Mouse (Mus musculus): ENCODE results near the gene Bhlhe23. TPM values are rescaled to one million over a fixed set of nuclear protein-coding genes. Genes with fewer than 3 reads are reported as not detected.
A peak's percentile ranks its signal among the peaks of the same experiment; 100 is the strongest.

Bhlhe23 gene
- polyA plus RNA-seq, 2 experiments = not detected

DNA sequence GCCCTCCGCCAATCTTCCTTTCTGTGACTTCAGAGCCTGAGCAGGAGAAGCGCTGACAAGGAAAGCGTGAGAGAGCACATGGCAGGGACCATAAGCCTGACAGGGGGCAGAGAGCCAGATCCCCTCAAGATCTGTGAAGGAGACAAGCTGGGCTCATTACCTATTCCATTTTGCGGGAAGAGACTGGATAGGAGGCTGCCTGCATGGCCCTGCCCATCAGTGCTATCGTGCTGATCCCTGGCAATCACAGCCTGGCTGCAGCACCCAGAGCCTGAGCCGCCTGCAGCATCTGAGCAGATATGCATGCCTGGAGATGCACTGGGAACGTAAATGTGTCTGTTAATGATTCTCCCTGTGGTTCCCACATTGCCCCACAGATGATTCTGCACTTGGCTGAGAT lies 12.1 kb upstream of the Bhlhe23 start:
- H3K36me3 ChIP-seq (replicated peaks; ENCODE audit: control insufficient read depth, insufficient read depth, low read depth) = no peaks in the 10 kb centered on the region
- ATAC-seq (ENCODE audit: insufficient read depth) (no peak), DNase-seq (ENCODE audit: low read depth in 3 of 3, low spot score in 3 of 3) (no peak)
- no peak overlapping the region for H3K9ac ChIP-seq (replicated peaks)
- no peak overlapping the region for H3K4me3 ChIP-seq (ENCODE audit: insufficient read depth in 1 of 2, low read depth in 2 of 2, low read length in 2 of 2)
- TF ChIP-seq EP300 (IDR thresholded peaks at IDR 0.05; ENCODE audit: low read depth) (no peak), CTCF (IDR thresholded peaks at IDR 0.05; ENCODE audit: low read depth) (no peak)
- no peaks in the 10 kb centered on the region; the same call in 1 of the 2 replicates for H3K27me3 ChIP-seq (ENCODE audit: control insufficient read depth, insufficient read depth, low read length)
- no peak overlapping the region for H3K27ac ChIP-seq
- no peaks in the 10 kb centered on the region for H3K9me3 ChIP-seq (ENCODE audit: control insufficient read depth, low read length)
- 15% methylated on average over 7 of the region's 7 CpGs for WGBS (ENCODE audit: insufficient replicate concordance)
- H3K4me2 ChIP-seq (ENCODE audit: low read depth) = no peak overlapping the region
- no peaks in the 10 kb centered on the region for H3K4me1 ChIP-seq (replicated peaks; ENCODE audit: control insufficient read depth in 2 of 2, insufficient read depth in 2 of 2, low read length in 1 of 2)

DNA sequence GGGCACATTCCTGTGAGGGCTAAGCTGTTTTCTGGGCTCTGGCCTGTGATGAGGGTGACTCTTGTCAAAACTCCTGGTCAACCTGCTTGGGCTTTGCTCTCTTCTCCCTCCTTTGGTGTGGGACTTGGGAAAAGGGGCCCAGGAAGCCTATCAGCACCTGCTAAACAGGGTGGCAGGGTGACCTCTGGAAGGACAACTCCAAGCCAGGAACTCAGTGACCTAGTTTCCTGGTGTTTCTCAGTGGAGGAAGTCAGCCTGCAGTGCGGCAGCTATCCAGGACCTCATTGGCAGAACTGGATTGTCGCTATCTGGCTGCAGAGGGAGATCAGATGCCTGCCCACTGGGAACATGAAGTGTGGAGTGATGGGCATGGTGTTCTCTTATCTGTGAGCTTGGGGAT lies 11.7 kb upstream of the Bhlhe23 start:
- Histone ChIP-seq H3K4me2 (ENCODE audit: low read depth) (no peak overlapping the region), H3K27me3 (ENCODE audit: control insufficient read depth, insufficient read depth, low read length) (no peaks in the 10 kb centered on the region; the same call in 1 of the 2 replicates), H3K4me3 (ENCODE audit: insufficient read depth in 1 of 2, low read depth in 2 of 2, low read length in 2 of 2) (no peak overlapping the region), H3K9me3 (ENCODE audit: control insufficient read depth, low read length) (no peaks in the 10 kb centered on the region), H3K27ac (no peak overlapping the region), H3K36me3 (replicated peaks; ENCODE audit: control insufficient read depth, insufficient read depth, low read depth) (no peaks in the 10 kb centered on the region), H3K9ac (replicated peaks) (no peak overlapping the region), H3K4me1 (replicated peaks; ENCODE audit: control insufficient read depth in 2 of 2, insufficient read depth in 2 of 2, low read length in 1 of 2) (no peaks in the 10 kb centered on the region)
- DNase-seq (ENCODE audit: low read depth in 3 of 3, low spot score in 3 of 3) (no peak), ATAC-seq (ENCODE audit: insufficient read depth) (no peak)
- 12% methylated on average over 2 of the region's 2 CpGs for WGBS (ENCODE audit: insufficient replicate concordance)
- TF ChIP-seq CTCF (IDR thresholded peaks at IDR 0.05; ENCODE audit: low read depth) (no peak), EP300 (IDR thresholded peaks at IDR 0.05; ENCODE audit: low read depth) (no peak)

DNA sequence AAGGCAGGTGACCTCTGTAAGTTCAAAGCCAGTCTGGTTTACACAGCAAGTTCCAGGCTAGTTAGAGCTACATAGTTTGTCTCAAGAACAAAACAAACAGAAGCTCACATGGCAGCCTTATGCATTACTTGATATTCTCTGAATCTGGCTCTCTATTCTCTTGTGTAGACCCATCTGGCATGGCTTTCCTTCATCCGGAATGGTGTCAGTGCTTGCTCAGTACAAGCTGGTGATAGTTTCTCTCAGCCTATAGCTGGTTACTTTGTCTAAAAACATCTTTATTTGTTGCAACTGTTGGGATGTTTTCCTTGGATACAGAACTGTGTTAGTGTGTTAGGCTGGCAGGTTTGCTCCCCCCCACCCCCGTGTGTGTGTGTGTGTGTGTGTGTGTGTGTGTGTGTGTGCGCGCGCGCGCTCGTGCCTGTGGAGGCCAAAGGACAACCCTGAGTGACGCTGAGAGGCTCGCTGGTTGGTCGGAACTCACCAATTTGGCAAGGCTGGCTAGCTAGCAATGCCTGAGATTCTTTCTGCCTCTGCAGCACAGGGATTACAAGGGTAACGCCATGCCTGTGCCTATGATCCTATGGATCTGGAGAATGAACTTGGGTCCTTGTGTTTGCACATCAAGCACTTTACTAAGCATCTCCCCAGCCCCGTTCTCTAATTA lies 11.0 kb upstream of the Bhlhe23 start:
- no peaks in the 10 kb centered on the region for H3K4me1 ChIP-seq (replicated peaks; ENCODE audit: control insufficient read depth in 2 of 2, insufficient read depth in 2 of 2, low read length in 1 of 2)
- no peak for ATAC-seq (ENCODE audit: insufficient read depth)
- TF ChIP-seq CTCF (IDR thresholded peaks at IDR 0.05; ENCODE audit: low read depth) (no peak), EP300 (IDR thresholded peaks at IDR 0.05; ENCODE audit: low read depth) (no peak)
- no peaks in the 10 kb centered on the region for H3K9me3 ChIP-seq (ENCODE audit: control insufficient read depth, low read length)
- no peak overlapping the region for H3K4me2 ChIP-seq (ENCODE audit: low read depth)
- no peak overlapping the region for H3K9ac ChIP-seq (replicated peaks)
- H3K27me3 ChIP-seq (ENCODE audit: control insufficient read depth, insufficient read depth, low read length) = no peaks in the 10 kb centered on the region; the same call in 1 of the 2 replicates
- no peak for DNase-seq (ENCODE audit: low read depth in 3 of 3, low spot score in 3 of 3)
- 58% methylated on average over 11 of the region's 13 CpGs for WGBS (ENCODE audit: insufficient replicate concordance)
- H3K4me3 ChIP-seq (ENCODE audit: insufficient read depth in 1 of 2, low read depth in 2 of 2, low read length in 2 of 2) = no peak overlapping the region
- no peaks in the 10 kb centered on the region for H3K36me3 ChIP-seq (replicated peaks; ENCODE audit: control insufficient read depth, insufficient read depth, low read depth)
- H3K27ac ChIP-seq = no peak overlapping the region

DNA sequence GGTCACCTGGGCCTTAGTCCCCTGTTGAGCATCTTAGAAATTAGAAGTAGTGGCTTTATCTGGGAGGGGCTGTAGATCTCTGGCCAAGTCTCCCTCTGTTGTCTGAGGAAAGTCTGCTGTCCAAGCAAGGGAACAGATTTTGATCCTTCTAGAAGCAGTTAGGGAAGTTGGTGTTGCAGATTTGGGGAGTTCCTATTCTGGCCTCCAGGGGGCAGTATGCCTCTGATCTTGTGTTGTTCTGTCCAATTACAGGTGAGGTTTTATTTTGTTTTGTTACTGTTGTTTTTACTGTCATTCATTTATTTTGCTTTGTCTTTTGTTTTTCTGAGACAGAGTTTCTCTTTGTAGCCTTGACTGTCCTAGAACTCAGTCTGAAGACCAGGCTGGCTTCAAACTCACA lies 10.0 kb upstream of the Bhlhe23 start:
- peak; percentile 78 for TF ChIP-seq CTCF (IDR thresholded peaks at IDR 0.05; ENCODE audit: low read depth)
- TF ChIP-seq EP300 (IDR thresholded peaks at IDR 0.05; ENCODE audit: low read depth) = no peak
- H3K4me3 ChIP-seq (ENCODE audit: insufficient read depth in 1 of 2, low read depth in 2 of 2, low read length in 2 of 2) = no peak overlapping the region
- no peaks in the 10 kb centered on the region; the same call in 1 of the 2 replicates for H3K27me3 ChIP-seq (ENCODE audit: control insufficient read depth, insufficient read depth, low read length)
- H3K4me1 ChIP-seq (replicated peaks; ENCODE audit: control insufficient read depth in 2 of 2, insufficient read depth in 2 of 2, low read length in 1 of 2) = no peaks in the 10 kb centered on the region
- H3K9ac ChIP-seq (replicated peaks) = no peak overlapping the region
- H3K27ac ChIP-seq = no peak overlapping the region
- no peaks in the 10 kb centered on the region for H3K36me3 ChIP-seq (replicated peaks; ENCODE audit: control insufficient read depth, insufficient read depth, low read depth)
- ATAC-seq (ENCODE audit: insufficient read depth) (no peak), DNase-seq (ENCODE audit: low read depth in 3 of 3, low spot score in 3 of 3) (peak in 1 of 3 experiments; percentile 26)
- no peaks in the 10 kb centered on the region for H3K9me3 ChIP-seq (ENCODE audit: control insufficient read depth, low read length)
- no peak overlapping the region for H3K4me2 ChIP-seq (ENCODE audit: low read depth)

DNA sequence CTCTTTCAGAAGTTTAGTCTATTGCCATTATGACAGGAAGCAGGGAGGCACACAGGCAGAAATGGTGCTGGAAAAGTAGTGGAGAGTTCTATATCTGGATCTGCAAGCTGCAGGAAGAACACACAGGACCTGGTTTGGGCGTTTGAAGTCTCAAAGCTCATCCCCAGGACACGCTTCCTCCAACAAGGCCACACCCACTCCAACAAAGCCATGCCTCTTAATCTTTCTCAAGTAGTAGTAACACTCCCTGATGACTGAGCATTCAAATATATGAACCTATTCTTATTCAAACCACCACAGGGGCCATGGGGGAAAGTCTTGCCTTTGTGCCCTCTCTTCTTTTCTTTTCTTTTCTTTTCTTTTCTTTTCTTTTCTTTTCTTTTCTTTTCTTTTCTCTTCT lies 3.6 kb upstream of the Bhlhe23 start:
- TF ChIP-seq EP300 (IDR thresholded peaks at IDR 0.05; ENCODE audit: low read depth) (no peak), CTCF (IDR thresholded peaks at IDR 0.05; ENCODE audit: low read depth) (no peak)
- DNase-seq (ENCODE audit: low read depth in 3 of 3, low spot score in 3 of 3) = no peak
- H3K27me3 ChIP-seq (ENCODE audit: control insufficient read depth, insufficient read depth, low read length) = peaks cover 24% of the 10 kb centered on the region

More for the DNA sequence above, 3.6 kb upstream of the Bhlhe23 start:
- ATAC-seq (ENCODE audit: insufficient read depth) = no peak
- no peak overlapping the region for H3K4me3 ChIP-seq (ENCODE audit: insufficient read depth in 1 of 2, low read depth in 2 of 2, low read length in 2 of 2)
- no peaks in the 10 kb centered on the region for H3K4me1 ChIP-seq (replicated peaks; ENCODE audit: control insufficient read depth in 2 of 2, insufficient read depth in 2 of 2, low read length in 1 of 2)
- H3K4me2 ChIP-seq (ENCODE audit: low read depth) = no peak overlapping the region
- no peak overlapping the region for H3K27ac ChIP-seq
- 7% methylated on average over 2 of the region's 2 CpGs for WGBS (ENCODE audit: insufficient replicate concordance)
- H3K9me3 ChIP-seq (ENCODE audit: control insufficient read depth, low read length) = no peaks in the 10 kb centered on the region
- no peak overlapping the region for H3K9ac ChIP-seq (replicated peaks)
- no peaks in the 10 kb centered on the region for H3K36me3 ChIP-seq (replicated peaks; ENCODE audit: control insufficient read depth, insufficient read depth, low read depth)

All from liver, embryonic 14.5 days (tissue).